Mouse (Mus musculus) neural tube, embryonic 11.5 days (tissue): ENCODE data around the gene Txnrd1. TPM values are rescaled to one million over a fixed set of nuclear protein-coding genes. Genes with fewer than 3 reads are reported as not detected.

Experiments
- ATAC-seq: fragments of 200-750 bp; cut with Nextera tagmentation; 2 replicates; pipeline ENCODE4 v1.8.0; 2017; ENCODE audit warnings: moderate number of reproducible peaks, mild to moderate bottlenecking, moderate TSS enrichment, moderate library complexity; ENCODE audit not compliant: insufficient read depth, low FRiP score, low TSS enrichment
- DNase-seq: peaks from one replicate; pipeline ENCODE4 v3.0.0-alpha.2; 2015; ENCODE audit warnings: low spot score
- H3K27ac ChIP-seq: fragments of 300-500 bp; sonication (generic); 2 replicates; pipeline ENCODE4 v1.5.1; 2014; ENCODE audit warnings: low read depth, mild to moderate bottlenecking, low read length
- H3K27me3 ChIP-seq: fragments of 300-500 bp; sonication (generic); 2 replicates; pipeline ENCODE4 v1.6.1; 2014; ENCODE audit warnings: mild to moderate bottlenecking, low read length, mixed read lengths; ENCODE audit not compliant: control insufficient read depth, insufficient read depth
- H3K36me3 ChIP-seq: fragments of 300-500 bp; sonication (generic); 2 replicates; pipeline ENCODE4 v1.6.1; 2014; ENCODE audit warnings: mild to moderate bottlenecking, low read length, moderate library complexity, mixed read lengths; ENCODE audit not compliant: control insufficient read depth, insufficient read depth
- H3K4me1 ChIP-seq: fragments of 300-500 bp; sonication (generic); 2 replicates; pipeline ENCODE4 v1.6.1; 2014; ENCODE audit warnings: low read length, mixed read lengths; ENCODE audit not compliant: control insufficient read depth, insufficient read depth
- H3K4me2 ChIP-seq: fragments of 300-500 bp; sonication (generic); 2 replicates; pipeline ENCODE4 v1.6.1; 2014; ENCODE audit warnings: low read depth, mild to moderate bottlenecking, moderate library complexity
- H3K4me3 ChIP-seq: fragments of 300-500 bp; sonication (generic); 2 replicates; pipeline ENCODE4 v1.5.1; 2014; ENCODE audit warnings: low read depth, low read length
- H3K9ac ChIP-seq: fragments of 300-500 bp; sonication (generic); 2 replicates; pipeline ENCODE4 v1.6.1; 2014; ENCODE audit warnings: mild to moderate bottlenecking, low read length
- H3K9me3 ChIP-seq: fragments of 300-500 bp; sonication (generic); 2 replicates; pipeline ENCODE4 v1.6.1; 2016; ENCODE audit warnings: low read length; ENCODE audit not compliant: control insufficient read depth
- WGBS: fragments of 180-500 bp; shearing (Covaris S2); extraction: QIAGEN DNeasy Blood & Tissue Kit; methylation state at CpG from one replicate; pipeline ENCODE4 v1.1.7; 2014; 5-methylcytosine and 5-hydroxymethylcytosine counted together
- polyA plus RNA-seq: library from polyadenylated mRNA; unstranded; fragments of >200 nt; fragmentation: Nextera tagmentation; extraction: Ambion mirVana; gene quantifications from 2 replicates; pipeline ENCODE4 v1.2.1, GENCODE M21; 2014

The Txnrd1 gene
- 191 and 203 TPM in 2 replicates for polyA plus RNA-seq

- Histone ChIP-seq H3K9me3 (no peaks in the 10 kb centered on the region), H3K27me3 (no peaks in the 10 kb centered on the region), H3K4me3 (no peak within 1 kb of the TSS), H3K9ac (no peak within 1 kb of the TSS), H3K36me3 (no peaks in the 10 kb centered on the region), H3K27ac (no peak within 1 kb of the TSS), H3K4me2 (no peak within 1 kb of the TSS), H3K4me1 (no peaks in the 10 kb centered on the region)
- ATAC-seq (no peak), DNase-seq (no peak)
- WGBS: 67% methylated on average over 9 of the region's 9 CpGs
These were observed at the start of gene Txnrd1 for GRCm38 (mm10) chr10:82833926-82834325. Gene Txnrd1, plus strand, starts transcription at chr10:82833951.

- Histone ChIP-seq H3K27me3 (no peaks in the 10 kb centered on the region), H3K4me3 (no peak overlapping the region), H3K4me1 (no peaks in the 10 kb centered on the region), H3K9me3 (no peaks in the 10 kb centered on the region), H3K36me3 (no peaks in the 10 kb centered on the region), H3K9ac (no peak overlapping the region), H3K4me2 (no peak overlapping the region), H3K27ac (no peak overlapping the region)
- DNase-seq: no peak
- no peak for ATAC-seq
These were observed 44.6 kb upstream of the Txnrd1 start for GRCm38 (mm10) chr10:82789181-82789580.

- Histone ChIP-seq H3K36me3 (no peaks in the 10 kb centered on the region), H3K4me2 (no peak overlapping the region), H3K27me3 (no peaks in the 10 kb centered on the region), H3K27ac (no peak overlapping the region), H3K4me1 (no peaks in the 10 kb centered on the region), H3K4me3 (no peak overlapping the region), H3K9ac (no peak overlapping the region), H3K9me3 (no peaks in the 10 kb centered on the region)
- no peak for ATAC-seq
- no peak for DNase-seq
- WGBS: 91% methylated on average over 5 of the region's 5 CpGs
These were observed 43.2 kb upstream of the Txnrd1 start for GRCm38 (mm10) chr10:82790504-82790903.

- Histone ChIP-seq H3K4me3 (no peak overlapping the region), H3K27me3 (no peaks in the 10 kb centered on the region), H3K9ac (no peak overlapping the region), H3K4me2 (no peak overlapping the region), H3K27ac (no peak overlapping the region), H3K36me3 (no peaks in the 10 kb centered on the region), H3K9me3 (no peaks in the 10 kb centered on the region), H3K4me1 (no peaks in the 10 kb centered on the region)
- DNase-seq (no peak), ATAC-seq (no peak)
- 90% methylated on average over 3 of the region's 3 CpGs for WGBS
These were observed 42.0 kb upstream of the Txnrd1 start for GRCm38 (mm10) chr10:82791713-82792112.

GRCm38 (mm10) chr10:82792311-82792710 is 41.4 kb upstream of the Txnrd1 start:
- H3K27me3 ChIP-seq: no peaks in the 10 kb centered on the region
- H3K4me2 ChIP-seq: no peak overlapping the region
- H3K27ac ChIP-seq: no peak overlapping the region
- H3K4me3 ChIP-seq: no peak overlapping the region
- 68% methylated on average over 2 of the region's 2 CpGs for WGBS
- no peak overlapping the region for H3K9ac ChIP-seq
- H3K9me3 ChIP-seq: no peaks in the 10 kb centered on the region
- ATAC-seq: no peak
- H3K4me1 ChIP-seq: no peaks in the 10 kb centered on the region
- DNase-seq: no peak
- no peaks in the 10 kb centered on the region for H3K36me3 ChIP-seq

GRCm38 (mm10) chr10:82795071-82795731 is 38.5 kb upstream of the Txnrd1 start:
- 43% methylated on average over 15 of the region's 15 CpGs for WGBS
- no peak for ATAC-seq

GRCm38 (mm10) chr10:82795767-82796166 is 38.0 kb upstream of the Txnrd1 start:
- Histone ChIP-seq H3K4me1 (no peaks in the 10 kb centered on the region), H3K27ac (no peak overlapping the region), H3K4me3 (no peak overlapping the region), H3K4me2 (no peak overlapping the region), H3K27me3 (no peaks in the 10 kb centered on the region), H3K9me3 (no peaks in the 10 kb centered on the region), H3K9ac (no peak overlapping the region), H3K36me3 (no peaks in the 10 kb centered on the region)
- DNase-seq: no peak
- ATAC-seq: no peak
- WGBS: 57% methylated on average over 8 of the region's 8 CpGs

More at GRCm38 (mm10) chr10:82795071-82795731, 38.5 kb upstream of the Txnrd1 start:
- no peaks in the 10 kb centered on the region for H3K9me3 ChIP-seq
- H3K27me3 ChIP-seq: no peaks in the 10 kb centered on the region
- no peak overlapping the region for H3K9ac ChIP-seq
- H3K4me1 ChIP-seq: no peaks in the 10 kb centered on the region
- no peak overlapping the region for H3K4me2 ChIP-seq
- no peak for DNase-seq
- H3K4me3 ChIP-seq: no peak overlapping the region
- H3K36me3 ChIP-seq: no peaks in the 10 kb centered on the region
- no peak overlapping the region for H3K27ac ChIP-seq

GRCm38 (mm10) chr10:82796471-82797118 is 37.2 kb upstream of the Txnrd1 start:
- WGBS: 53% methylated on average over 12 of the region's 12 CpGs
- no peaks in the 10 kb centered on the region for H3K9me3 ChIP-seq
- DNase-seq: no peak
- no peaks in the 10 kb centered on the region for H3K27me3 ChIP-seq
- H3K27ac ChIP-seq: no peak overlapping the region
- H3K36me3 ChIP-seq: no peaks in the 10 kb centered on the region
- no peak overlapping the region for H3K9ac ChIP-seq
- H3K4me3 ChIP-seq: no peak overlapping the region
- no peaks in the 10 kb centered on the region for H3K4me1 ChIP-seq
- ATAC-seq: no peak
- H3K4me2 ChIP-seq: no peak overlapping the region

- H3K4me1 ChIP-seq: no peaks in the 10 kb centered on the region
- no peak overlapping the region for H3K4me3 ChIP-seq
- WGBS: 94% methylated on average over 4 of the region's 4 CpGs
- no peaks in the 10 kb centered on the region for H3K9me3 ChIP-seq
- H3K27ac ChIP-seq: no peak overlapping the region
- no peak overlapping the region for H3K4me2 ChIP-seq
- DNase-seq (no peak), ATAC-seq (no peak)
- no peaks in the 10 kb centered on the region for H3K36me3 ChIP-seq
- H3K27me3 ChIP-seq: no peaks in the 10 kb centered on the region
- no peak overlapping the region for H3K9ac ChIP-seq
These were observed 36.6 kb upstream of the Txnrd1 start for GRCm38 (mm10) chr10:82797119-82797491.
